Mouse (Mus musculus): ENCODE data around the gene Camk1d. TPM values are rescaled to one million over a fixed set of nuclear protein-coding genes. Genes with fewer than 3 reads are reported as not detected.

Gene Camk1d
- polyA plus RNA-seq, 2 experiments = 4.9 to 7.7 TPM

DNA sequence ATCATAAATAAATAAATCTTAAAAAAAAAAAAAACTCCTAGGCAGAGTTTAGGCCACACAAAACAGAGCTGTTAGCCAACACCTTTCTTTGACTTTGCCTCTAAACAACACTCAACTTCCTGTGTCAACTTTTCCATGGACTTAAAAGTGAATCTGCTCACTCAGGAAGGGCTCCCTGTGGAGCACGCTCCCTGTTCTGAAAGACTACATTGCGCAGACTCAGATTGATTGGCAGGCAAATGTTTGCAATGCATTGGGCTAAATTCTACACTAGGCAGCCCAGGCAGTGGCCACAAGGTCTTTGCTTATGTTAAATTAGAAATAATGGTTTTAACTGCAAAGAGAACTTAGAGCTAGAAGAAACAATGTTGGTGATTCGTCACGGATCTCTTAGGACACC, 45.4 kb downstream of the Camk1d start:
- no peak overlapping the region for H3K4me3 ChIP-seq (replicated peaks; ENCODE audit: low read length)
- 90% methylated on average over 4 of the region's 4 CpGs for WGBS
- H3K27me3 ChIP-seq (ENCODE audit: control insufficient read depth, insufficient read depth, low read length) = no peaks in the 10 kb centered on the region
- H3K4me2 ChIP-seq (replicated peaks; ENCODE audit: low read depth, low read length, severe bottlenecking) = no peak overlapping the region
- ATAC-seq (ENCODE audit: low FRiP score, low read depth) (no peak), DNase-seq (ENCODE audit: low spot score) (no peak)
- no peaks in the 10 kb centered on the region for H3K4me1 ChIP-seq (ENCODE audit: control insufficient read depth, insufficient read depth, low read length)
- TF ChIP-seq POLR2A (IDR thresholded peaks at IDR 0.05; ENCODE audit: borderline replicate concordance, extremely low read depth, insufficient read depth, insufficient read length) = no peak
- H3K36me3 ChIP-seq (ENCODE audit: control insufficient read depth, insufficient read depth, low read length) = no peaks in the 10 kb centered on the region
- no peak overlapping the region for H3K9ac ChIP-seq (ENCODE audit: low read depth, low read length, severe bottlenecking)
- H3K9me3 ChIP-seq (ENCODE audit: control insufficient read depth, low read length) = no peaks in the 10 kb centered on the region
- H3K27ac ChIP-seq (replicated peaks; ENCODE audit: low read depth, low read length) = no peak overlapping the region

DNA sequence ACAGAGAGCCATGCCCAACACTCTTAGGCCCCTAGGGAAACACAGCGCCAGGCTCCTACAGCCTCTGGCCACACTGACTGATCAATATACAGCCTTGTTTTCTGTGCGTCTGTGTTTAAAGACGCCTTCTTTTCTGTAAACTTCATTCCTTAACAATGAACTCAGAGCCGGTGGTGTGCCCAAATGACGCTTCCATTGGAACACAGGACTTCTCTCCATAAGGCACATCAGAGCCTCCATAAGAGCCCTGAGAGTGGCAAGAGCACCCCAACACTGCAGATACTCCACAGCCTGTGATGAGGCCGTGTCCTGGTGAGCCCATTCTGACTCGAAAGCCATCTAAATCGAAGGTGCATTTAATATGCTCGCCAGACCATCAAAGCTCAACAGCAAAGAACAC, 50.8 kb downstream of the Camk1d start:
- ATAC-seq (ENCODE audit: low FRiP score, low read depth) (no peak), DNase-seq (ENCODE audit: low spot score) (no peak)
- H3K27me3 ChIP-seq (ENCODE audit: control insufficient read depth, insufficient read depth, low read length) = no peaks in the 10 kb centered on the region
- H3K4me1 ChIP-seq (ENCODE audit: control insufficient read depth, insufficient read depth, low read length) = no peaks in the 10 kb centered on the region
- TF ChIP-seq POLR2A (IDR thresholded peaks at IDR 0.05; ENCODE audit: borderline replicate concordance, extremely low read depth, insufficient read depth, insufficient read length) = no peak
- H3K4me3 ChIP-seq (replicated peaks; ENCODE audit: low read length) = no peak overlapping the region
- 93% methylated on average over 9 of the region's 9 CpGs for WGBS
- no peaks in the 10 kb centered on the region for H3K36me3 ChIP-seq (ENCODE audit: control insufficient read depth, insufficient read depth, low read length)
- H3K27ac ChIP-seq (replicated peaks; ENCODE audit: low read depth, low read length) = no peak overlapping the region
- no peak overlapping the region for H3K9ac ChIP-seq (ENCODE audit: low read depth, low read length, severe bottlenecking)
- H3K9me3 ChIP-seq (ENCODE audit: control insufficient read depth, low read length) = no peaks in the 10 kb centered on the region
- H3K4me2 ChIP-seq (replicated peaks; ENCODE audit: low read depth, low read length, severe bottlenecking) = no peak overlapping the region

DNA sequence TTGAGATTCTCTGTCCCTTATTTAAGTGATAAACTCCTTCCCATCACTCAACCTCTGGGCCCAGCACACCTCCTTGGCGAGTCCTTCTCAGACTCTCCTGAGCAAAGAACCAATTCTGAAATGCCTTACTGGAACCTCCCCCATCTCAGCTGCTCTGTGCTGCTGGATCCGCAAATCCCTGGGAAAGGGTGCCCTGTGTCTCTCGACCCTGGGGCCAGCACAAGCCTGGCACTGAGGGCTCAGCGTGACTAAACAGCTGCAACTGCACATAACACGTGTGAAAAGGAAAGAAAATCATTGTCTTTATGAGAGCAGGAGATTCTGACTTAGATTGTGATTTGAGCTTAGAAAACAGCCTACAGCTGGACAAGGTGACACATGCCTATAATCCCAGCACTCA, 52.4 kb downstream of the Camk1d start:
- DNase-seq (ENCODE audit: low spot score) = no peak
- TF ChIP-seq POLR2A (IDR thresholded peaks at IDR 0.05; ENCODE audit: borderline replicate concordance, extremely low read depth, insufficient read depth, insufficient read length) = no peak
- Histone ChIP-seq H3K9me3 (ENCODE audit: control insufficient read depth, low read length) (no peaks in the 10 kb centered on the region), H3K4me3 (replicated peaks; ENCODE audit: low read length) (no peak overlapping the region), H3K36me3 (ENCODE audit: control insufficient read depth, insufficient read depth, low read length) (no peaks in the 10 kb centered on the region), H3K9ac (ENCODE audit: low read depth, low read length, severe bottlenecking) (no peak overlapping the region), H3K4me2 (replicated peaks; ENCODE audit: low read depth, low read length, severe bottlenecking) (no peak overlapping the region), H3K27ac (replicated peaks; ENCODE audit: low read depth, low read length) (no peak overlapping the region), H3K4me1 (ENCODE audit: control insufficient read depth, insufficient read depth, low read length) (no peaks in the 10 kb centered on the region), H3K27me3 (ENCODE audit: control insufficient read depth, insufficient read depth, low read length) (no peaks in the 10 kb centered on the region)
- WGBS = 65% methylated on average over 5 of the region's 5 CpGs
- ATAC-seq (ENCODE audit: low FRiP score, low read depth) = peak; percentile 47; the same call in 1 of the 2 replicates

DNA sequence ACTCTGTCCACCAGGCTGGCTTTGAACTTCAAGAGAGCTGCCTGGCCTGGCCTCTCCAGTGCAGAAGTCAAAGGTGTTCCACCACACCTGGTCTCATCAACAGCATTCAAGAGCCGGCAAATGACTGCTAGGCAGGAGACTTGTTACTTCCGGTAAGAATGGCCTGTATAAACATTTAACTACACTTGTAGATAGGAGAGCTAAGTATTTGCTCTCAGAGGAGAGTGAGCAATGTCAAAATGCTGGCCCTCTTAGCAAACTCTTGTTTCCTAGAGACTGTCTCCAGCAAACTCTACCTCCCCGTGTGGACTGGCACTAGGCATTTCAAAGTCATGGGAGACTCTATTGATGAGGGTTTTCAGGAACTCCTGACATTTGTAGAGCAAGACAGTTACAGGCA, 56.3 kb downstream of the Camk1d start:
- 65% methylated on average over 3 of the region's 3 CpGs for WGBS
- no peak for ATAC-seq (ENCODE audit: low FRiP score, low read depth)
- H3K27ac ChIP-seq (replicated peaks; ENCODE audit: low read depth, low read length) = no peak overlapping the region
- H3K9ac ChIP-seq (ENCODE audit: low read depth, low read length, severe bottlenecking) = no peak overlapping the region
- no peak overlapping the region for H3K4me2 ChIP-seq (replicated peaks; ENCODE audit: low read depth, low read length, severe bottlenecking)
- no peak for DNase-seq (ENCODE audit: low spot score)
- no peak overlapping the region for H3K4me3 ChIP-seq (replicated peaks; ENCODE audit: low read length)
- H3K27me3 ChIP-seq (ENCODE audit: control insufficient read depth, insufficient read depth, low read length) = no peaks in the 10 kb centered on the region
- H3K4me1 ChIP-seq (ENCODE audit: control insufficient read depth, insufficient read depth, low read length) = no peaks in the 10 kb centered on the region
- no peak for TF ChIP-seq POLR2A (IDR thresholded peaks at IDR 0.05; ENCODE audit: borderline replicate concordance, extremely low read depth, insufficient read depth, insufficient read length)
- no peaks in the 10 kb centered on the region for H3K9me3 ChIP-seq (ENCODE audit: control insufficient read depth, low read length)
- no peaks in the 10 kb centered on the region for H3K36me3 ChIP-seq (ENCODE audit: control insufficient read depth, insufficient read depth, low read length)

DNA sequence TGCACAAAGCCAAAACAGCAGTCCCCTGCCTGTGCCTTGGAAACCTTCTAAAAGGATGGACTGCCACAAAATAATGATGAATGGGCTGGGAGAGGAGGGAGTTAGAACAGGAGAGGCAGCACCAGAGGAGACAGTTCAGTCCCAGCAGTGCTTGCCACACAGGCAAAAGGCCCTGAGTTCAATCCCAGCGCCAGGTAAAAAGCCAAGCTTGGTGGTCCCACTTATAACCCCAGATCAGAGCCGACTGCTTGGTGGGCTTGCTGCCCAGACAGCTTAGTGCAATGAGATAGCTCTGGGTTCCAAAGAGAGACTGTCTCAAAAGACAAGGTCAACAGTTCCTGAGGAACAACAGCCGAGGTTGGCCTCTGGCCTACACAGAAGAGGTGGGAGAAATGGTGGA, 58.0 kb downstream of the Camk1d start:
- Histone ChIP-seq H3K27me3 (ENCODE audit: control insufficient read depth, insufficient read depth, low read length) (no peaks in the 10 kb centered on the region), H3K4me2 (replicated peaks; ENCODE audit: low read depth, low read length, severe bottlenecking) (no peak overlapping the region), H3K27ac (replicated peaks; ENCODE audit: low read depth, low read length) (no peak overlapping the region), H3K36me3 (ENCODE audit: control insufficient read depth, insufficient read depth, low read length) (no peaks in the 10 kb centered on the region), H3K9ac (ENCODE audit: low read depth, low read length, severe bottlenecking) (no peak overlapping the region), H3K4me1 (ENCODE audit: control insufficient read depth, insufficient read depth, low read length) (no peaks in the 10 kb centered on the region), H3K9me3 (ENCODE audit: control insufficient read depth, low read length) (no peaks in the 10 kb centered on the region), H3K4me3 (replicated peaks; ENCODE audit: low read length) (no peak overlapping the region)
- no peak for TF ChIP-seq POLR2A (IDR thresholded peaks at IDR 0.05; ENCODE audit: borderline replicate concordance, extremely low read depth, insufficient read depth, insufficient read length)
- DNase-seq (ENCODE audit: low spot score) (no peak), ATAC-seq (ENCODE audit: low FRiP score, low read depth) (no peak)
- 81% methylated on average over 3 of the region's 3 CpGs for WGBS

- Histone ChIP-seq H3K27ac (replicated peaks; ENCODE audit: low read depth, low read length) (no peak overlapping the region), H3K27me3 (ENCODE audit: control insufficient read depth, insufficient read depth, low read length) (no peaks in the 10 kb centered on the region), H3K36me3 (ENCODE audit: control insufficient read depth, insufficient read depth, low read length) (no peaks in the 10 kb centered on the region), H3K4me2 (replicated peaks; ENCODE audit: low read depth, low read length, severe bottlenecking) (no peak overlapping the region), H3K4me1 (ENCODE audit: control insufficient read depth, insufficient read depth, low read length) (no peaks in the 10 kb centered on the region), H3K4me3 (replicated peaks; ENCODE audit: low read length) (no peak overlapping the region), H3K9ac (ENCODE audit: low read depth, low read length, severe bottlenecking) (no peak overlapping the region), H3K9me3 (ENCODE audit: control insufficient read depth, low read length) (no peaks in the 10 kb centered on the region)
- 85% methylated on average over 6 of the region's 6 CpGs for WGBS
- no peak for TF ChIP-seq POLR2A (IDR thresholded peaks at IDR 0.05; ENCODE audit: borderline replicate concordance, extremely low read depth, insufficient read depth, insufficient read length)
- ATAC-seq (ENCODE audit: low FRiP score, low read depth) (no peak), DNase-seq (ENCODE audit: low spot score) (no peak)
Measured at GRCm38 (mm10) chr2:5652071-5652470, 62.2 kb downstream of the Camk1d start.

All from limb, embryonic 14.5 days (tissue).